Mouse (Mus musculus): ENCODE results near the gene Lactbl1. TPM values are rescaled to one million over a fixed set of nuclear protein-coding genes. Genes with fewer than 3 reads are reported as not detected.
A peak's percentile ranks its signal among the peaks of the same experiment; 100 is the strongest.

Gene Lactbl1
- polyA plus RNA-seq (2015; fragmentation: Nextera tagmentation; extraction: Ambion mirVana), result not detected in 2 replicates

DNA sequence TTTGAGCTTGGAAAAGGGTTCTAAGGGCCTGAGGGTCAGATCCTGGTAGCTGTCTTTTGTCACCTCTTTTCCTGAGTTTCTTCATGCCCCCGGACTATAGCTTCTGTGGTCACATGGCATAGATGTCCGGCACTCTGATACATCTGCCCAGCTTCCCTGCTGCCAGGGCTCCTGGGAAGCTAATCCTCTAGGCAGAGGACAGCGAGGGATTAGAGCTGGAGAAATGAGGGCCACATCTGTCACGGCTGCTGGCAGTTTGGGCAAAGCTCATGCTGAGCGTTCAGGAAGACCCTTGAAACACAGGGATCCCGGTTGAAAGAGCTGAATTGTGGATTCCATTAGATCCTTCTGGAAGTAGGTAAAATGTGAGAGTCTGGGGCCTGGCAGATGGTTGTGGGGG, at the start of gene Lactbl1:
Gene Lactbl1 (plus strand): TSS at position 234 of the 400 bp plus-strand sequence.
- ATAC-seq (ENCODE audit: insufficient number of reproducible peaks, low FRiP score, low TSS enrichment, low read depth), result no peak
- Histone ChIP-seq H3K9me3 (no peaks in the 10 kb centered on the region), H3K4me1 (no peaks in the 10 kb centered on the region), H3K4me2 (no peak within 1 kb of the TSS), H3K4me3 (no peak within 1 kb of the TSS), H3K27me3 (no peaks in the 10 kb centered on the region), H3K9ac (no peak within 1 kb of the TSS), H3K27ac (no peak within 1 kb of the TSS), H3K36me3 (no peaks in the 10 kb centered on the region)
- WGBS, result 47% methylated on average over 6 of the region's 6 CpGs

DNA sequence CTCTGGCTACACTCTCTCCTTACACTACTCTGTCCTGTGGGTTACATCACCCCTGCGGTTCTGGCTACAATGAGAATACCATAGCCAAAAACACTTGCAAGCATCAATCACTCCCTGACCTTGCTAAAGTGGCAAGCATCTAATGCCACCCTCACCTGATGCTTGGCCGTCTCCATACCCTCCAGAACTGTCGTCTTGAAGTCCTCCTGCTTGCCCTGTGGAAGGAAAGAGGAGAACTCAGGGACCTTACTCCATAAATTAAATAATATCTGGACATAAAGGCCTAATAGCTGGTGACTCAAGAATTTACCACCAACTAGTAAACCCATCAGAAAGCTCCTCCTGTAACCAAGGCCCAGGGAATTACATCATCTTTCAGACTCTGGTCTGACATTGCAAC, 40.5 kb upstream of the Lactbl1 start:
- no peaks in the 10 kb centered on the region for H3K36me3 ChIP-seq
- 88% methylated on average over 3 of the region's 3 CpGs for WGBS
- ATAC-seq (ENCODE audit: insufficient number of reproducible peaks, low FRiP score, low TSS enrichment, low read depth), result no peak
- no peaks in the 10 kb centered on the region for H3K9me3 ChIP-seq
- H3K4me1 ChIP-seq, result peaks cover 4% of the 10 kb centered on the region; the same call in 1 of the 2 replicates
- H3K4me3 ChIP-seq, result no peak overlapping the region
- no peak overlapping the region for H3K4me2 ChIP-seq
- no peak overlapping the region for H3K9ac ChIP-seq
- H3K27ac ChIP-seq, result no peak overlapping the region
- H3K27me3 ChIP-seq, result no peaks in the 10 kb centered on the region

DNA sequence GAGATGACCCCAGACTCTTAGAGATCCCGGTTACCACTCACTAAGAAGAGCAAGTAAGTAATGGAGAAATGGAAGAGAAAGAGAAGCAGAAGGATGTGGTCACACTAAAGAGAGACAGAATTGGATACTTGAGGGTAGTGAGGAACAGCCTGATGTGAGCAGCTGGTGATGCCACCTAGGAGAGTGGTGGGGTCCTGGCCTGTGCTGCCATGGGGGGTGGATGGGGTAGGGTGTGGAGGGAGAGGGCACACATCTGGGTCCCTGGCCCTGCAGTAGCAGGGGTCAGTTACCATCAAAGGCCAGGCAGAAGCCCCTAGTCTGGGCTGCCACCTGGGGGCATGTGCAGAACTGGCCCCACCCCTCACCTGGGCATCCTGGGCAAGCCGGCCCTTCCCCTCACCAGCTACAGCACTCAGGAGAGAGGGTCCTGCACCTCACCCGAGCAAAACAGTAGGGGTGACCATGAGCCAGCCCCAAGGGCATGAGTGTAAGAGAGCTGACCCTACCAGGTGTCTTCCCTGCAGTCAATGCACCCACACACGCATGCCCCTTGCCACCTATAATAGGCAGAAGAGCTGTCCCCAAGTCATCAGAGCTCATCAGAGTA, 35.1 kb upstream of the Lactbl1 start:
- Histone ChIP-seq H3K27ac (no peak overlapping the region), H3K9me3 (no peaks in the 10 kb centered on the region), H3K4me3 (no peak overlapping the region), H3K4me2 (no peak overlapping the region), H3K9ac (no peak overlapping the region), H3K36me3 (peaks cover 11% of the 10 kb centered on the region), H3K4me1 (peaks cover 4% of the 10 kb centered on the region; the same call in 1 of the 2 replicates), H3K27me3 (no peaks in the 10 kb centered on the region)
- 89% methylated on average over 4 of the region's 4 CpGs for WGBS
- ATAC-seq (ENCODE audit: insufficient number of reproducible peaks, low FRiP score, low TSS enrichment, low read depth), result no peak

DNA sequence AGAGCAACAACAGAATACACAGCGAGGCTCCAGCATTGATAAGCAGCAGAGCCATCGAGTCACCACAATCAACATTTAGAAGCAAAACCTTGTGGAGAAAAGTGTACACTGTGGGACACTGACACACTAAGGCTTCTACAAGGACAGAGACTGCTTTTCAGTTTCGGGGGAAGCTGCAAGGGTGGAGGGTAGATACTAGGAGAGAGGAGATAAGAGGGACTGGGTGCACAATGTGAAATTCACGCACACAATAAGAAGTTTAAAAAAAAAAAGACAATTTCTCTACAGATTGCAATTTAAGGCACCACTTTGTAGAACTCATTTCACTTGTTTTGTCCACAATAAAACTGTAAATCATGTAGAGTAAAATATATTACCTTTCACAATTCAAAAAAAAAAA, 34.4 kb upstream of the Lactbl1 start:
- peaks cover 4% of the 10 kb centered on the region; the same call in 1 of the 2 replicates for H3K4me1 ChIP-seq
- peaks cover 11% of the 10 kb centered on the region for H3K36me3 ChIP-seq
- ATAC-seq (ENCODE audit: insufficient number of reproducible peaks, low FRiP score, low TSS enrichment, low read depth), result no peak
- no peaks in the 10 kb centered on the region for H3K9me3 ChIP-seq
- no peaks in the 10 kb centered on the region for H3K27me3 ChIP-seq
- no peak overlapping the region for H3K9ac ChIP-seq
- H3K4me2 ChIP-seq, result no peak overlapping the region
- WGBS, result 96% methylated on average over 4 of the region's 4 CpGs
- no peak overlapping the region for H3K27ac ChIP-seq
- no peak overlapping the region for H3K4me3 ChIP-seq

DNA sequence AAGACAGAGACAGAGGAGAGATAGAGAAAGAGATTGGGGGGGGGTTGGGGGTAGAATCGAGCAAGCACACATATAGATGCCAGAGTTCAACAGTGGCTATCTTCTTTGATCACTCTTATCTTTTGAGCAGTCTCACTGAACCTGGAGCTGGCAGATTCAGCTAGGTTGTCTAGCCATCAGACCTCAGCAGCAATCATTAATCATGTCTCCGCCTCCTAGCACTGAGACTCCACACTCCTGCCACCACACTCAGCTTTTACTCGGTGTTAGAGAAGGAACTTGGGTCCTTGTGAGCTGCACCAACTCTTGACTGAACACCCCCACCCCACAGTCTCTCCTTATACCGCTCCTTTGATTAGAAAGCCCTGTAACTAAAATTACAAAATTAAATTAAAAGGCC, 30.3 kb upstream of the Lactbl1 start:
- Histone ChIP-seq H3K27ac (no peak overlapping the region), H3K36me3 (peaks cover 11% of the 10 kb centered on the region), H3K4me1 (peaks cover 9% of the 10 kb centered on the region), H3K27me3 (no peaks in the 10 kb centered on the region), H3K9ac (no peak overlapping the region), H3K9me3 (no peaks in the 10 kb centered on the region), H3K4me2 (no peak overlapping the region), H3K4me3 (no peak overlapping the region)
- no peak for ATAC-seq (ENCODE audit: insufficient number of reproducible peaks, low FRiP score, low TSS enrichment, low read depth)
- 61% methylated on average over 4 of the region's 4 CpGs for WGBS

DNA sequence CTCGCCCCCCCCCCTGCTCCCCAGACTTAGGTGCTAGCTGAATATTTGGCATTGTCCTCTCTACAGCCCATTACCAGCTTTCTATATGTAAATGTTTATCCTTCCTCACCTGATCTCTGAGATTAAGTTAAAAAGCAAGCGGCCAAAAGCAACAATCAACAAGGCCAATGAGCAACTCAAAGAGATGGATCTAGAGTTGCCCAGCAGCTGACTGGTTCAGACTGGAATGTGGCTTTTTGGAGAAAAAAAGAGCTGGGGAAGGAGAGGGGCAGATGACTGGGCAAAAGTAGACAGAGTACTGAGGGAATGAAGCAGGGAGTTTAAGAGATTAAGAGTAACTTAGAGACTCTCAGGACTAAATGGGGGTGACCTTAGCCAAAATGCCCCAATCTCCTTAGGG, 28.4 kb upstream of the Lactbl1 start:
- Histone ChIP-seq H3K4me3 (no peak overlapping the region), H3K9me3 (no peaks in the 10 kb centered on the region), H3K27ac (no peak overlapping the region), H3K9ac (no peak overlapping the region), H3K4me2 (no peak overlapping the region), H3K4me1 (peaks cover 9% of the 10 kb centered on the region), H3K27me3 (no peaks in the 10 kb centered on the region), H3K36me3 (peaks cover 11% of the 10 kb centered on the region)
- no peak for ATAC-seq (ENCODE audit: insufficient number of reproducible peaks, low FRiP score, low TSS enrichment, low read depth)
- WGBS, result 92% methylated on average over 2 of the region's 2 CpGs

DNA sequence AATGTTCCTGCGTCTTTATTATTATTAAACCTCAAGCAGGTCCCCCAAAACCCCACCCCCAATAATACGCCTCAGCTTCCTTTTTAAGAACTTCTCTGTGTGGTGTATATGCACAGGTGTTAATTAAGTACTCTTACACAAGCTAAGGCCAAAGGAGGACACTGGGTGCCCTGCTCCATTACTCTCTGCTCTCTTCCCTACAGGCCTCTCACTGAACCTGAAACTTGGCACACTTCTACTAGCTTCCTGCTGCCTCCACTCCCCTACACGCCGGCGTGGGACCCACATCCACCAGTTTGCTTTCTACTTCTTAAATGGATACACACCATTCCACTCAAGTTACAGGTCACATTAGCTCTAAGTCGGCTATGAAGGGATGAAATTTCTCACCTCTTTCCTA, 27.2 kb upstream of the Lactbl1 start:
- WGBS, result 65% methylated on average over 6 of the region's 6 CpGs
- no peak for ATAC-seq (ENCODE audit: insufficient number of reproducible peaks, low FRiP score, low TSS enrichment, low read depth)
- peaks cover 8% of the 10 kb centered on the region for H3K36me3 ChIP-seq
- H3K9ac ChIP-seq, result no peak overlapping the region
- no peak overlapping the region for H3K27ac ChIP-seq
- no peaks in the 10 kb centered on the region for H3K27me3 ChIP-seq
- no peak overlapping the region for H3K4me2 ChIP-seq
- H3K4me3 ChIP-seq, result no peak overlapping the region
- H3K9me3 ChIP-seq, result no peaks in the 10 kb centered on the region
- peaks cover 9% of the 10 kb centered on the region for H3K4me1 ChIP-seq

DNA sequence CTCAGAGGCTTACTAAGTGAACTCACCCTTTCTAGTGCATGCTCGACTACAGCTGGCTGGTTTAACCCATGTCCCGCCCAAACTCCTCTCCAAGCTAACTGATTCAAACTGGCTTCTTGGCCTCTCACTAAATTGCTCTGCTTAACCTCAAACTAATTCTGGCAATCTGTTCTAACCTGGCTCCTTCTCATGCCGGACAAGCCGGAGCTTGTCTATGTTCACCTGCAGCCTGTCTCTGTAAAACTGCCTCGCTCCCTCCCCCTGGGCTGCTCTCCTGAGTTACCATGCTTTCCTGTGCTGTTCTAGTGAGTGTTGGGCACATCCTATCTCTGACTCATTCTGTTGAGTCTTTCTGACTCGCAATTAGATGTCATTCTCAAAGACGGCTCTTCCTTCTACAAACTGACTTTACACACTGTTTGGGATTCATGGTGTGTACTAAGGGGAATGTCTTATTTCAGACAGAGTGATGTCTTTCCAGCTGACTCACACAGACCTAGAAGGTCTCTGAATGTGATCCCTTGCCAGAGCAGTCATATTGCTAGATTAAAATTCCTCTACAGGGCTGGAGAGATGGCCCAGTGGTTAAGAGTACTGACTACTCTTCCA, 24.0 kb upstream of the Lactbl1 start:
- WGBS, result 86% methylated on average over 7 of the region's 7 CpGs
- Histone ChIP-seq H3K9ac (no peak overlapping the region), H3K4me2 (no peak overlapping the region), H3K27ac (no peak overlapping the region), H3K36me3 (0 out of 2 replicates have a peak, but pooled peaks cover 2% of the 10 kb centered on the region), H3K4me3 (no peak overlapping the region), H3K9me3 (no peaks in the 10 kb centered on the region), H3K27me3 (no peaks in the 10 kb centered on the region), H3K4me1 (peaks cover 19% of the 10 kb centered on the region)
- no peak for ATAC-seq (ENCODE audit: insufficient number of reproducible peaks, low FRiP score, low TSS enrichment, low read depth)

DNA sequence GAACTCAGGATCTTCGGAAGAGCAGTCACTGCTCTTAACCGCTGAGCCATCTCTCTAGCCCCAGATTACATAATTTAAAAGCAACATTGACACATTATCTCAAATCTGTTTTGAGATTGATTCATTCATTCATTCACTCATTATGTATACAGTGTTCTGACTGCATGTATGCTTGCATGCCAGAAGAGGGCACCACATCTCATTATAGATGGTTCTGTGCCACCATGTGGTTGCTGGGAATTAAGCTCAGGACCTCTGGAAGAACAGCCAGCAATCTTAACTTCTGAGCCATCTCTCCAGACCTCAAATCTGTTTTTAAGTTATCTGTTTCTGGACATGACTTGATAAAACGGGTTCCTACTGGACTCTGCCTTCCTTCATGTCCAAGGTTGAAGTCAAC, 22.6 kb upstream of the Lactbl1 start:
- H3K9me3 ChIP-seq, result no peaks in the 10 kb centered on the region
- WGBS, result 96% methylated on average over 3 of the region's 3 CpGs
- H3K4me2 ChIP-seq, result no peak overlapping the region
- H3K4me3 ChIP-seq, result no peak overlapping the region
- no peak for ATAC-seq (ENCODE audit: insufficient number of reproducible peaks, low FRiP score, low TSS enrichment, low read depth)
- H3K27me3 ChIP-seq, result no peaks in the 10 kb centered on the region
- no peak overlapping the region for H3K27ac ChIP-seq
- 0 out of 2 replicates have a peak, but pooled peaks cover 2% of the 10 kb centered on the region for H3K36me3 ChIP-seq
- no peak overlapping the region for H3K9ac ChIP-seq
- H3K4me1 ChIP-seq, result peaks cover 10% of the 10 kb centered on the region

DNA sequence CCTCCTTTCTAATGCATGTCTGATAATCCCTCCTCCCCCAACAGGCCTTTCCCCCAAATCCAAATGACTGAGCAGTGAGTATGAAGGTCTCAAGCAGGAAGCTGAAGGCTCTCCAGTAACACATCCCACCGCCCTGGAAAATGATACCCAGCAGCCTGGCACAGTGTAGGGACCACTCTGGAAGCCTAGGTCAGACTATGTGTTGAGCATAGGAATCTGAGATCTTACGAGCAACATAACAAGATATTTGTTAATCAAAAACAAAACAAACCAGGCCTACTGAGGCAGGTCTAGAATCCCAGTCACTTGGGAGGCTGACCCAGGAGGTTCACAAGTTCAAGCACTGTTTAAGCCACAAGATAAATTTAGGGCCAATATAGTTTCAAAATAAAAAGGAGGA, 21.9 kb upstream of the Lactbl1 start:
- Histone ChIP-seq H3K27me3 (no peaks in the 10 kb centered on the region), H3K36me3 (0 out of 2 replicates have a peak, but pooled peaks cover 2% of the 10 kb centered on the region), H3K9ac (no peak overlapping the region), H3K4me2 (peak overlapping the region; percentile 59), H3K4me1 (peaks cover 10% of the 10 kb centered on the region), H3K27ac (no peak overlapping the region), H3K9me3 (no peaks in the 10 kb centered on the region), H3K4me3 (peak overlapping the region; percentile 99)
- no peak for ATAC-seq (ENCODE audit: insufficient number of reproducible peaks, low FRiP score, low TSS enrichment, low read depth)
- WGBS, result 92% methylated on average over 2 of the region's 2 CpGs

DNA sequence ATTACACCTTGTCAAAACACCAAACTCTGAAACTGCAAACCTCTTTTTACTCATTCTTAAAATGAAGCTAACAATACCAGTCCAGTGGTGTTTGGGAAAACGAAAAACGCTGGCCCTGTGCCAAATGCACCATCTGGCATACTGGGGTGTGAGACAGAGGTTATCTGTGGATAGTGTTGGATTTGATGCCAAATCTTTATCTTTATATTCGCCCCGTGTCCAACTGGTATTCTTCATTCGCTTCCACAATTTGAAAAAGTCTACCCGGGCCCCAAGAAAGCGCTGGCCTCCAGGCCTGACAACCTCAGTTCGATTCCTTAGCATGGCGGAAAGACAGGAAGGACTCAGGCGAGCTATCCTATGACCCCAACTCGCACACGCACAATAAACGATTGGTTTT, 20.9 kb upstream of the Lactbl1 start:
- 0 out of 2 replicates have a peak, but pooled peaks cover 2% of the 10 kb centered on the region for H3K36me3 ChIP-seq
- H3K9me3 ChIP-seq, result no peaks in the 10 kb centered on the region
- peaks cover 10% of the 10 kb centered on the region for H3K4me1 ChIP-seq
- WGBS, result under 1% methylated on average over 13 of the region's 13 CpGs
- peak overlapping the region; percentile 99 for H3K4me3 ChIP-seq
- H3K9ac ChIP-seq, result peak overlapping the region; percentile 98
- H3K27me3 ChIP-seq, result no peaks in the 10 kb centered on the region
- no peak for ATAC-seq (ENCODE audit: insufficient number of reproducible peaks, low FRiP score, low TSS enrichment, low read depth)
- H3K4me2 ChIP-seq, result peak overlapping the region; percentile 59
- peak overlapping the region; percentile 94 for H3K27ac ChIP-seq

DNA sequence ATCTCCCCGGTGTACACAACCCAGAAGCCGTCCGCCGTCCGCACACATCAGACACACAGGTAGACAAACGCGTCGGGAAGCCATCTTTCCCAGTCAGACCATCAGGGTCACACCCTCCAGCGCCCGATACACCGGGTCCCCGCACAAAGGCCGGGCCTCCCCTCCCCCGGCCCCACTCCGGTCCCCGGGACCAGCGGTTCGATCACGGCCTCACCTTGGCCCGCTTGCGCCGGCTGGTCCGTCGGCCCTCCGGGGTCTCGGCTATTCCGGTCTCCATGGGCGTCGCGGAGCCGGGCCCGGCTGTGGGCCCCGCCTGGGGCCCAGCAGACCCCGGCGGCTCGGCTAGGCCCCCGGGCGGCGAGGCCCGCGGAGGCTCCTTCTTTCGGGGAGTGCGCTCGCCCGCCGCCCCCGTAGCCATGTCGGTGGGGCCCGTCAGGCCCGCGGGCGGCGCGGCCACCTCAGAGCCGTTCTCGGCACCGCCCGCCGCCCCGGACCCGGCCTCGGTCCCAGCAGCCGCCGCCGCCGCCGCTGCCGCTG, 20.3 kb upstream of the Lactbl1 start:
- peak overlapping the region; percentile 59 for H3K4me2 ChIP-seq
- under 1% methylated on average over 50 of the region's 68 CpGs for WGBS
- no peaks in the 10 kb centered on the region for H3K27me3 ChIP-seq
- no peaks in the 10 kb centered on the region for H3K9me3 ChIP-seq
- 0 out of 2 replicates have a peak, but pooled peaks cover 2% of the 10 kb centered on the region for H3K36me3 ChIP-seq
- peak overlapping the region; percentile 94 for H3K27ac ChIP-seq
- peak; percentile 36; the same call in 1 of the 2 replicates for ATAC-seq (ENCODE audit: insufficient number of reproducible peaks, low FRiP score, low TSS enrichment, low read depth)
- H3K4me1 ChIP-seq, result peaks cover 10% of the 10 kb centered on the region
- peak overlapping the region; percentile 99 for H3K4me3 ChIP-seq
- peak overlapping the region; percentile 98 for H3K9ac ChIP-seq

All from limb, embryonic 15.5 days (tissue).